Mouse (Mus musculus): ENCODE results near the gene Mecr. TPM values are rescaled to one million over a fixed set of nuclear protein-coding genes. Genes with fewer than 3 reads are reported as not detected.

Mecr gene
- polyA plus RNA-seq, 1 experiment from 2014 or later = 72.6 TPM

DNA sequence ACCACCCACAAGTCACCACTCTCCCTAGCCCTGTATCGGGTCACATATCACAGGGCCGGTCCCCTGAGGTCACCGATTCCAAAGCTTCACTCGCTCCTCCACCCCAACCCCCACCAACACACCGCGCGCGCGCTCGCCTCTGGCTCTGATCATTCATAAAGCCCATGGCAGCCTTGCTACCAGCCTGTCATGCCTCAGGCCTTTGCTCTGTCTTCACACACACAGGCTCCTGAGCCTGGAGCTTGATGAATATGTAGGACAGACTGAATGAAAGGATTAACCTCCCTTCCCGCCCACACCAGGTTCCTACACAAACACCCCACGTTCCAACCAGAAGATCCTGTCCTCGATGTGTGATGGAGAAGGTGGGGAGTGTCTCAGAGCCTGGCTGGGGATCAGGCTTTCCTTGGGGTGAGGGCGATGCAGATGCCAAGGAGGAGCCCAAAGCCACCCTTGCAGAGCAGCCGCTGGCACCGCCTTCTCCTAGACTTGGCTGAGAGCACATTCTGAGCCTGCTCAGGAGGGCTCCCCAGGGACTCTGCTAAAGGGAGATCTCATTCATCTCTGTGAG lies 22.0 kb upstream of the Mecr start:
- Histone ChIP-seq H3K27me3 (replicated peaks) (no peaks in the 10 kb centered on the region), H3K4me3 (replicated peaks) (no peak overlapping the region), H3K4me2 (replicated peaks) (no peak overlapping the region), H3K9ac (no peak overlapping the region), H3K36me3 (no peaks in the 10 kb centered on the region), H3K9me3 (no peaks in the 10 kb centered on the region), H3K27ac (no peak overlapping the region), H3K4me1 (replicated peaks) (peaks cover 9% of the 10 kb centered on the region; the same call in 1 of the 2 replicates)
- 63% methylated on average over 16 of the region's 16 CpGs for WGBS
- ATAC-seq = no peak

GRCm38 (mm10) chr4:131822583-131822982 lies 20.7 kb upstream of the Mecr start:
- WGBS = 58% methylated on average over 3 of the region's 3 CpGs
- ATAC-seq = peak; percentile 78

GRCm38 (mm10) chr4:131824939-131825338 lies 18.3 kb upstream of the Mecr start:
- Histone ChIP-seq H3K27me3 (replicated peaks) (no peaks in the 10 kb centered on the region), H3K9me3 (no peaks in the 10 kb centered on the region), H3K9ac (no peak overlapping the region), H3K4me1 (replicated peaks) (peaks cover 14% of the 10 kb centered on the region; the same call in 1 of the 2 replicates), H3K4me2 (replicated peaks) (no peak overlapping the region), H3K36me3 (no peaks in the 10 kb centered on the region), H3K27ac (no peak overlapping the region), H3K4me3 (replicated peaks) (no peak overlapping the region)
- ATAC-seq = no peak
- WGBS = 74% methylated on average over 3 of the region's 3 CpGs

More at GRCm38 (mm10) chr4:131822583-131822982, 20.7 kb upstream of the Mecr start:
- H3K27ac ChIP-seq = 0 out of 2 replicates have a peak overlapping the region, but pooled peaks have one; percentile 22
- H3K36me3 ChIP-seq = no peaks in the 10 kb centered on the region
- no peak overlapping the region for H3K9ac ChIP-seq
- no peaks in the 10 kb centered on the region for H3K27me3 ChIP-seq (replicated peaks)
- H3K4me1 ChIP-seq (replicated peaks) = peaks cover 14% of the 10 kb centered on the region; the same call in 1 of the 2 replicates
- no peak overlapping the region for H3K4me2 ChIP-seq (replicated peaks)
- no peak overlapping the region for H3K4me3 ChIP-seq (replicated peaks)
- H3K9me3 ChIP-seq = no peaks in the 10 kb centered on the region

DNA sequence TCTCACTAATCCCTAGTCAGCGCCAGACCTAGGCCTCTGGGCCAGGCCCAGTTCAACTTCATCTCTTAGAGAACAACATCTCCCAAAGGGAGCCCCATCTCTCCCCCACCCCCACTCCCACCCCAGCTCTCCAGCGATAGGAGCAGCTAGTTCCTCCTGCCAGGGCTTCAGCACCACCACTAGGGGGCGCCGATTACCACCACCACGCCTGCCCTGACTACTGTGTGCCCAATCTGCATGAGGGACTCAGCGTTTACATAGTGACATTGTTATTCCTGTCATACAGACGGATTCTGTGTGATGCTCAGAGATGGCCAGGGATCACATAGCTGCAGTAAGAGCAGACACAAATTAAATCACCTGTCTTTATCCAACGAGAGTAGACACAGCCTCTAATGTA lies 17.4 kb upstream of the Mecr start:
- peaks cover 14% of the 10 kb centered on the region; the same call in 1 of the 2 replicates for H3K4me1 ChIP-seq (replicated peaks)
- H3K27ac ChIP-seq = no peak overlapping the region
- WGBS = 43% methylated on average over 8 of the region's 8 CpGs
- H3K4me2 ChIP-seq (replicated peaks) = no peak overlapping the region
- no peak overlapping the region for H3K9ac ChIP-seq
- H3K9me3 ChIP-seq = no peaks in the 10 kb centered on the region
- no peak for ATAC-seq
- H3K27me3 ChIP-seq (replicated peaks) = no peaks in the 10 kb centered on the region
- H3K4me3 ChIP-seq (replicated peaks) = no peak overlapping the region
- H3K36me3 ChIP-seq = no peaks in the 10 kb centered on the region

GRCm38 (mm10) chr4:131826905-131827304 lies 16.4 kb upstream of the Mecr start:
- H3K4me3 ChIP-seq (replicated peaks) = no peak overlapping the region
- H3K9me3 ChIP-seq = no peaks in the 10 kb centered on the region
- no peaks in the 10 kb centered on the region for H3K27me3 ChIP-seq (replicated peaks)
- peaks cover 10% of the 10 kb centered on the region; the same call in 1 of the 2 replicates for H3K4me1 ChIP-seq (replicated peaks)
- 16% methylated on average over 6 of the region's 6 CpGs for WGBS
- no peaks in the 10 kb centered on the region for H3K36me3 ChIP-seq
- H3K9ac ChIP-seq = no peak overlapping the region
- H3K4me2 ChIP-seq (replicated peaks) = no peak overlapping the region
- no peak overlapping the region for H3K27ac ChIP-seq
- ATAC-seq = peak; percentile 24; the same call in 1 of the 2 replicates

DNA sequence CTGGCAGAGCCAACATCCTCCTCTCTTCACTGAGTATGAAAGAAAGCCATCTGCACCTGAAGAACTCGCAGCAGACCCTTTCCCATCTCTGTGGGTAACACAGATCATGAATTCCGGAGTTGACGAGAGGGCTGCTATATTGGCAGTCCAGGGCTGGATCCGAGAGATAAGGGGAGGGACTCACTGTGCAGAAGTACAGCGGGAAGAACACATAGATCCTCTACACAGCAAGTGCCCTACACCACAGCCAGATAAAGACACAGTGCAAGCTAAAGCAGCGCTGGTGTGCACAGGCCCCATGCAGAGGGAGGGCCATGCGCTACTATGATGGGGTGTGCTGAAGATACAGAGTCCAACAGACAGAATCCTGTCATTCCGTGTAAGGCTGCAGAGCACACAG lies 14.1 kb upstream of the Mecr start:
- Histone ChIP-seq H3K4me3 (replicated peaks) (no peak overlapping the region), H3K27ac (no peak overlapping the region), H3K4me1 (replicated peaks) (peaks cover 5% of the 10 kb centered on the region; the same call in 1 of the 2 replicates), H3K27me3 (replicated peaks) (no peaks in the 10 kb centered on the region), H3K9me3 (no peaks in the 10 kb centered on the region), H3K4me2 (replicated peaks) (no peak overlapping the region), H3K36me3 (no peaks in the 10 kb centered on the region), H3K9ac (no peak overlapping the region)
- no peak; the same call in 1 of the 2 replicates for ATAC-seq
- WGBS = 71% methylated on average over 8 of the region's 8 CpGs

- no peak overlapping the region for H3K9ac ChIP-seq
Measured at GRCm38 (mm10) chr4:131831546-131832045, 11.7 kb upstream of the Mecr start.

GRCm38 (mm10) chr4:131832759-131833407 lies 10.4 kb upstream of the Mecr start:
- no peak overlapping the region for H3K27ac ChIP-seq
- peaks cover 20% of the 10 kb centered on the region for H3K27me3 ChIP-seq (replicated peaks)
- H3K9ac ChIP-seq = no peak overlapping the region
- 85% methylated on average over 3 of the region's 3 CpGs for WGBS
- H3K36me3 ChIP-seq = no peaks in the 10 kb centered on the region
- no peak overlapping the region for H3K4me2 ChIP-seq (replicated peaks)
- no peak for ATAC-seq
- H3K4me3 ChIP-seq (replicated peaks) = no peak overlapping the region
- H3K9me3 ChIP-seq = no peaks in the 10 kb centered on the region
- peaks cover 15% of the 10 kb centered on the region for H3K4me1 ChIP-seq (replicated peaks)

More at GRCm38 (mm10) chr4:131831546-131832045, 11.7 kb upstream of the Mecr start:
- Histone ChIP-seq H3K4me1 (replicated peaks) (peaks cover 11% of the 10 kb centered on the region), H3K9me3 (no peaks in the 10 kb centered on the region), H3K27ac (no peak overlapping the region), H3K27me3 (replicated peaks) (peaks cover 11% of the 10 kb centered on the region), H3K4me2 (replicated peaks) (no peak overlapping the region), H3K4me3 (replicated peaks) (no peak overlapping the region), H3K36me3 (no peaks in the 10 kb centered on the region)
- no peak for ATAC-seq
- WGBS = 62% methylated on average over 5 of the region's 5 CpGs

GRCm38 (mm10) chr4:131833971-131834609 lies 9.2 kb upstream of the Mecr start:
- Histone ChIP-seq H3K9ac (no peak overlapping the region), H3K36me3 (no peaks in the 10 kb centered on the region), H3K27ac (no peak overlapping the region), H3K4me3 (replicated peaks) (no peak overlapping the region), H3K4me1 (replicated peaks) (peaks cover 15% of the 10 kb centered on the region), H3K9me3 (no peaks in the 10 kb centered on the region), H3K27me3 (replicated peaks) (peaks cover 20% of the 10 kb centered on the region), H3K4me2 (replicated peaks) (no peak overlapping the region)
- WGBS = 25% methylated on average over 9 of the region's 9 CpGs
- ATAC-seq = no peak

DNA sequence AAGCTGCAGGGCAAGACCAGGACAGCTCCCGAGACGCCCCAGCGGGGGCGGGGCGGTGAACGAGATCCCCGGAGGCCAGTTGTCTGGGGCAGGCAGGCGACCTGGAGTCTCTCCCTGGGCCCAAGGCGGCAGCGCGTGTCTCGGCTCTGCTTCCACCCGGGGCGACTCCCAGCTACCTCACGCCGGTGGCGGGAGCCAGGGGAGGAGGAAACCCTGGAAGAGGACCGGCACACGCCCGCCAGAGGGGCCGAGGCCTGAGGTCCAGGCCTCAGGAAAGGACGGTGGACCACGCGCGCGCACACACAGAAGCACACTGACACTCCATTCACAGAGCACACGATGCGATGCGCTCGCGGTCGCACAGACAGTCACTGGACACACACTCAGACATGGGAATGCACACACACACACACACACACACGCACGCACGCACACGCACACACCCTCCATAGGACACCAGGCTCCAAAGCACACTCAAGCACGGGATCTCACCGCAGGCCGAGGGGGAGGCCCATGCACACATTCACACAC lies 6.9 kb upstream of the Mecr start:
- 3% methylated on average over 39 of the region's 39 CpGs for WGBS
- ATAC-seq = peak; percentile 34

GRCm38 (mm10) chr4:131836891-131837491 lies 6.3 kb upstream of the Mecr start:
- H3K4me2 ChIP-seq (replicated peaks) = peak overlapping the region; percentile 98
- ATAC-seq = peak; percentile 44
- H3K4me3 ChIP-seq (replicated peaks) = peak overlapping the region; percentile 66
- H3K9ac ChIP-seq = peak overlapping the region; percentile 64
- peaks cover 15% of the 10 kb centered on the region for H3K4me1 ChIP-seq (replicated peaks)
- no peaks in the 10 kb centered on the region for H3K36me3 ChIP-seq
- peaks cover 20% of the 10 kb centered on the region for H3K27me3 ChIP-seq (replicated peaks)
- H3K27ac ChIP-seq = no peak overlapping the region
- no peaks in the 10 kb centered on the region for H3K9me3 ChIP-seq
- WGBS = under 1% methylated on average over 70 of the region's 76 CpGs

More for the DNA sequence above, 6.9 kb upstream of the Mecr start:
- Histone ChIP-seq H3K4me1 (replicated peaks) (peaks cover 15% of the 10 kb centered on the region), H3K27ac (no peak overlapping the region), H3K36me3 (no peaks in the 10 kb centered on the region), H3K4me2 (replicated peaks) (peak overlapping the region; percentile 98), H3K4me3 (replicated peaks) (peak overlapping the region; percentile 66), H3K9me3 (no peaks in the 10 kb centered on the region), H3K27me3 (replicated peaks) (peaks cover 20% of the 10 kb centered on the region), H3K9ac (peak overlapping the region; percentile 64)
